Mouse (Mus musculus) stomach, embryonic 14.5 days (tissue): ENCODE data around the gene Anxa6. TPM values are rescaled to one million over a fixed set of nuclear protein-coding genes. Genes with fewer than 3 reads are reported as not detected.

ENCODE experiments used
- ATAC-seq: fragments of 200-750 bp; cut with Nextera tagmentation; 2 replicates; pipeline ENCODE4 v1.8.0; 2017; ENCODE audit warnings: low read depth, moderate TSS enrichment; ENCODE audit not compliant: insufficient number of reproducible peaks, insufficient read depth, low FRiP score
- H3K27ac ChIP-seq: fragments of 300-500 bp; sonication (generic); 2 replicates; pipeline ENCODE4 v1.5.1; 2014; ENCODE audit warnings: mild to moderate bottlenecking, low read length, moderate library complexity, mixed read lengths
- H3K27me3 ChIP-seq: fragments of 300-500 bp; sonication (generic); 2 replicates; pipeline ENCODE4 v1.6.1; 2014; ENCODE audit warnings: low read length, control low read depth, mixed read lengths; ENCODE audit not compliant: control insufficient read depth, insufficient read depth
- H3K36me3 ChIP-seq: fragments of 300-500 bp; sonication (generic); 2 replicates; pipeline ENCODE4 v1.6.1; 2014; ENCODE audit warnings: mild to moderate bottlenecking, control low read depth, low read length, moderate library complexity, mixed read lengths; ENCODE audit not compliant: control insufficient read depth, insufficient read depth
- H3K4me1 ChIP-seq: fragments of 300-500 bp; sonication (generic); 2 replicates; pipeline ENCODE4 v1.6.1; 2014; ENCODE audit warnings: low read length, control low read depth, mixed read lengths; ENCODE audit not compliant: control insufficient read depth, insufficient read depth
- H3K4me2 ChIP-seq: fragments of 300-500 bp; sonication (generic); replicated peaks from 2 replicates; pipeline ENCODE4 v1.6.1; 2014; ENCODE audit warnings: low read depth, low read length, control low read depth
- H3K4me3 ChIP-seq: fragments of 300-500 bp; sonication (generic); 2 replicates; pipeline ENCODE4 v1.5.1; 2014; ENCODE audit warnings: low read depth, low read length, control low read depth
- H3K9ac ChIP-seq: fragments of 300-500 bp; sonication (generic); replicated peaks from 2 replicates; pipeline ENCODE4 v1.6.1; 2014; ENCODE audit warnings: low read depth, mild to moderate bottlenecking, control low read depth, low read length, moderate library complexity, mixed read lengths
- H3K9me3 ChIP-seq: fragments of 300-500 bp; sonication (generic); 2 replicates; pipeline ENCODE4 v1.6.1; 2016; ENCODE audit warnings: low read depth, low read length, control low read depth; ENCODE audit not compliant: control insufficient read depth
- WGBS: fragments of 180-500 bp; shearing (Covaris S2); extraction: QIAGEN DNeasy Blood & Tissue Kit; methylation state at CpG from one replicate; pipeline ENCODE4 v1.1.7; 2014; 5-methylcytosine and 5-hydroxymethylcytosine counted together
- polyA plus RNA-seq: library from polyadenylated mRNA; unstranded; fragments of >200 nt; fragmentation: Nextera tagmentation; extraction: Ambion mirVana; gene quantifications from 2 replicates; pipeline ENCODE4 v1.2.1, GENCODE M21; 2014

Anxa6 gene
- polyA plus RNA-seq, 1 experiment from 2014 or later: 400 TPM

- no peak overlapping the region for H3K4me3 ChIP-seq
- H3K27ac ChIP-seq: no peak overlapping the region
- ATAC-seq: no peak
- peaks cover 8% of the 10 kb centered on the region for H3K4me1 ChIP-seq
- H3K9ac ChIP-seq: no peak overlapping the region
- H3K4me2 ChIP-seq: no peak overlapping the region
- H3K27me3 ChIP-seq: no peaks in the 10 kb centered on the region
- H3K9me3 ChIP-seq: no peaks in the 10 kb centered on the region
- WGBS: 92% methylated on average over 7 of the region's 7 CpGs
- H3K36me3 ChIP-seq: peaks cover 26% of the 10 kb centered on the region; the same call in 1 of the 2 replicates
These were observed 99.0 kb downstream of the Anxa6 start for GRCm38 (mm10) chr11:54934198-54934597.

DNA sequence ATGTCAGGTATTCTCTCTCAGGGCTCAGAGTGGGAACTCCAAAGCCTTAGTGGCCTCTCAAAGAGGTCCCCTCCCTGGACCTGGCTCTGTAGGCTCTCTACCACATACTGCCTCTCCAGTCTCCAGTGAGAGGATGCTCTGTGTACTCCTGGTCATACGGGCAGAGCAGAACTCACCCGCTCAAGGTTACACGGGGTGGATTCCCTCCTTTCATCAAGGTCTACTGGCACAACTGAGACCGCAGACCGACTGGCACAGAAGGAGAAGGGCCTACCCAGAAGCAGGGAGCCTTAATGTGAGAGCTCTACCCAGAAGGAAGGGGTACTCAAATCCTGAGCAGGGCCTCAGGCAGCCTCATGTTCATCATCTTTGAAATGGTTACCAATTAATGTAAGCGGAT lies 100.7 kb downstream of the Anxa6 start:
- Histone ChIP-seq H3K9ac (no peak overlapping the region), H3K9me3 (no peaks in the 10 kb centered on the region), H3K4me3 (no peak overlapping the region), H3K4me1 (peaks cover 8% of the 10 kb centered on the region), H3K36me3 (peaks cover 28% of the 10 kb centered on the region), H3K27ac (no peak overlapping the region), H3K27me3 (no peaks in the 10 kb centered on the region), H3K4me2 (no peak overlapping the region)
- no peak for ATAC-seq
- 92% methylated on average over 6 of the region's 6 CpGs for WGBS

- Histone ChIP-seq H3K4me1 (peaks cover 8% of the 10 kb centered on the region), H3K27me3 (no peaks in the 10 kb centered on the region), H3K36me3 (peaks cover 30% of the 10 kb centered on the region), H3K27ac (no peak overlapping the region), H3K4me2 (no peak overlapping the region), H3K9me3 (no peaks in the 10 kb centered on the region), H3K9ac (no peak overlapping the region), H3K4me3 (no peak overlapping the region)
- 60% methylated on average over 5 of the region's 5 CpGs for WGBS
- no peak for ATAC-seq
These were observed 101.7 kb downstream of the Anxa6 start for GRCm38 (mm10) chr11:54931405-54932093.

DNA sequence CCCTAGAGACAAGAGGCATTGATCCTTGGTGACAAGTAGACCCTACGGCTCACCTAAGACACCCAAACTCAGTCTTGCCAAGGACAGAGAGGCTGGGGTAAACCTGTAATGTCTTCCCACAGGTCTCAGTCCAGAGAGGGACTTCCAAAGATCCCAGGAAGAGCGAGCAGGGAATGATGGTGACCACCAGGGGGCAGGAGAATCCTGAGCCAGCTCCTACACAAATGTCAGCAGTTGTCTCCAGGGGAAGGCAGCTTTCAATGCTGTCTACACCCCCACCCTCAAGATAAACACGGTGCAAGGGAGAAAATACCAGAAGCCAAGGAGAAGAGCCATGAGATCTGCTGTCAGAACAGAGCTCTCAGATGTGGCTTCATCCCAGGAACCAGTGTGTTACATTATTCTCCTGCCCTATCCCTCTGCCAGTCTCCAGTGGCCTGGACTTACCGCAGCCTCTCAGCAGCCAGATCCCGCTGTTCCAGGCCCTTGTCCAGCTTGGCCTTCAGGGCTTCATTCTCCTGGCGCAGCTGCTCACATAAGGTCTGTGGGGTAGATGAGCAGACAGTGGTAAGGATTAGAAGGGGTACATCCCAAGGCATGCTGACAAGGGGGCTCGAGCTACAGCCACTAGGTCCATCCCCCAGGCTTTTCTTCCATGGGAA lies 102.8 kb downstream of the Anxa6 start:
- no peak for ATAC-seq
- no peak overlapping the region for H3K27ac ChIP-seq
- 61% methylated on average over 7 of the region's 7 CpGs for WGBS
- no peak overlapping the region for H3K9ac ChIP-seq
- H3K4me3 ChIP-seq: no peak overlapping the region
- no peaks in the 10 kb centered on the region; the same call in 1 of the 2 replicates for H3K4me1 ChIP-seq
- peaks cover 35% of the 10 kb centered on the region for H3K36me3 ChIP-seq
- no peak overlapping the region for H3K4me2 ChIP-seq
- no peaks in the 10 kb centered on the region for H3K27me3 ChIP-seq
- no peaks in the 10 kb centered on the region for H3K9me3 ChIP-seq

DNA sequence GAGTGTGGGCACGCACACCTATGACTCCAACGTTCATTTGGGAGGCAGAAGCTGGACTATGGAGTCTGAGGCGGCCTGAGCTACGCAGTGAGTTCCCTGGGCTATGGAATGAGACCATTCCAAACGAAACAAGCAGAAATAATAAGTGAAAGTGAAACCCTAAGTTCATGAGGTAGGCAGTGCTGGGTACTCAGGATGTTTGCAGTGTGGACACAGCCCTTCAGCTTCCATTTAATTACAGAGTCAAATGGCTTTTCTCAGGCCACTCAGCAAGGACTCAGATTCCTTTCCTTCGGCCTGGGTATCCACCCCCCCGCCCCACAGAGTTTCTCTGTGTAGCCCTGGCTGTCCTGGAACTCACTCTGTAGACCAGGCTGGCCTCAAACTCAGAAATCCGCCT lies 103.5 kb downstream of the Anxa6 start:
- Histone ChIP-seq H3K4me3 (no peak overlapping the region), H3K4me2 (no peak overlapping the region), H3K27me3 (no peaks in the 10 kb centered on the region), H3K9me3 (no peaks in the 10 kb centered on the region), H3K4me1 (no peaks in the 10 kb centered on the region), H3K9ac (no peak overlapping the region), H3K27ac (no peak overlapping the region), H3K36me3 (peaks cover 35% of the 10 kb centered on the region)
- ATAC-seq: no peak
- 86% methylated on average over 8 of the region's 8 CpGs for WGBS

GRCm38 (mm10) chr11:54929290-54929689 lies 104.0 kb downstream of the Anxa6 start:
- peaks cover 35% of the 10 kb centered on the region for H3K36me3 ChIP-seq
- no peak overlapping the region for H3K9ac ChIP-seq
- no peaks in the 10 kb centered on the region for H3K9me3 ChIP-seq
- no peaks in the 10 kb centered on the region for H3K27me3 ChIP-seq
- H3K4me2 ChIP-seq: no peak overlapping the region
- WGBS: 96% methylated on average over 6 of the region's 6 CpGs
- no peak for ATAC-seq
- H3K4me1 ChIP-seq: no peaks in the 10 kb centered on the region
- no peak overlapping the region for H3K4me3 ChIP-seq
- H3K27ac ChIP-seq: no peak overlapping the region

Other genes with a start within 250 kb of the Anxa6 start
- gene Cdc42se2, start 245.8 kb downstream of the Anxa6 start, polyA plus RNA-seq: 87.7 and 88.6 TPM in 2 replicates
- gene Lyrm7, start 172.5 kb downstream of the Anxa6 start, polyA plus RNA-seq: 6.8 and 10.1 TPM in 2 replicates
- 672 and 728 TPM in 2 replicates for gene Hint1, start 167.1 kb downstream of the Anxa6 start, polyA plus RNA-seq
- gene Gpx3, start 131.0 kb downstream of the Anxa6 start, polyA plus RNA-seq: 197 and 202 TPM in 2 replicates
- 21.0 and 21.4 TPM in 2 replicates for gene Tnip1, start 70.5 kb downstream of the Anxa6 start, polyA plus RNA-seq
- 1.8 and 3.2 TPM in 2 replicates for gene Ccdc69, start 44.7 kb upstream of the Anxa6 start, polyA plus RNA-seq
- 23.3 and 25.2 TPM in 2 replicates for gene Gm2a, start 64.7 kb upstream of the Anxa6 start, polyA plus RNA-seq
- gene Slc36a3, start 118.3 kb upstream of the Anxa6 start, polyA plus RNA-seq: not detected in 2 replicates
- gene Slc36a2, start 151.6 kb upstream of the Anxa6 start, polyA plus RNA-seq: 0.10 and 0.22 TPM in 2 replicates
- gene Slc36a1, start 170.9 kb upstream of the Anxa6 start, polyA plus RNA-seq: 2.5 and 3.3 TPM in 2 replicates